ENCODE assay signal across 12 mouse cellular contexts in the genomic region with DNA sequence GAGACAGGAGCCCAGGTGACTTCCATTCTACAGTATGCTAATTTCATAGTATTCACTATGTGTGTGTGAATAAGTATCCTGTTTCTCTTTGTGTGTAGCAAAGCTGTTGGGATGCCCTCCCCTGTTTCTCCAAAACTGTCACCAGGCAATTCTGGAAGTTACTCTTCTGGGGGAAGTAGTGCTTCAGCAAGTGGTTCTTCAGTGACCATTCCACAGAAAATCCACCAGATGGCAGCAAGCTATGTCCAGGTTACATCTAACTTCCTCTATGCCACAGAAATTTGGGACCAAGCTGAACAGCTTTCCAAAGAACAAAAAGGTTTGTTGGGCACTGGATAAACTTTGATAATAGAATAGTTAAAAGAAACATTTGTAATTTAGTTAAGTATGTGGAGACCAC. TPM values are rescaled to one million over a fixed set of nuclear protein-coding genes. Genes with fewer than 3 reads are reported as not detected.
DNase-seq lines count a peak whose midpoint lies in the region; ATAC-seq and TF ChIP-seq lines count a peak whose summit lies in the region.
"Had no signal": no experiment of that assay in that cellular context is flagged by ENCODE, and none has a peak within 500 bp of the region (broad histone marks: within the 10 kb centered on the region; RNA-seq: fewer than 3 reads in every experiment).

No protein-coding gene starts in this region.

- no peaks in the 10 kb centered on the region for H3K9me3 ChIP-seq in kidney, embryonic 14.5 days (ENCODE audit: control insufficient read depth, low read length)
- H3K9me3 ChIP-seq: liver, embryonic 15.5 days had no signal

- peak; percentile 42; the same call in 1 of the 2 replicates for TF ChIP-seq CTCF in kidney, adult 2 months (conservative IDR thresholded peaks at IDR 0.05; ENCODE audit: insufficient read depth, insufficient read length, low read depth, low read length)

- no peak overlapping the region for H3K27ac ChIP-seq in kidney, adult 2 months (ENCODE audit: insufficient read depth, low read depth, low read length)
- no peak overlapping the region for H3K27ac ChIP-seq in kidney, embryonic 14.5 days (ENCODE audit: low read depth, low read length)
- H3K27ac ChIP-seq: liver, embryonic 15.5 days had no signal

- H3K27me3 ChIP-seq in kidney, adult 2 months (replicated peaks; ENCODE audit: control insufficient read depth, insufficient read depth, low read length): no peaks in the 10 kb centered on the region
- H3K27me3 ChIP-seq in kidney, embryonic 14.5 days (ENCODE audit: control insufficient read depth, insufficient read depth, low read length): no peaks in the 10 kb centered on the region
- H3K27me3 ChIP-seq: liver, embryonic 15.5 days had no signal

- no peak overlapping the region for H3K4me3 ChIP-seq in kidney, adult 2 months (ENCODE audit: insufficient read depth, low read depth, low read length)
- no peak overlapping the region for H3K4me3 ChIP-seq in kidney, embryonic 14.5 days (ENCODE audit: low read length)
- H3K4me3 ChIP-seq: liver, embryonic 15.5 days had no signal

- peaks cover 34% of the 10 kb centered on the region for H3K36me3 ChIP-seq in kidney, adult 2 months (ENCODE audit: control insufficient read depth, insufficient read depth, low read length)
- H3K36me3 ChIP-seq in kidney, embryonic 14.5 days (ENCODE audit: control insufficient read depth, insufficient read depth, low read length): peaks cover 91% of the 10 kb centered on the region

- ATAC-seq in kidney, embryonic 14.5 days (ENCODE audit: low FRiP score, low TSS enrichment): no peak

- H3K4me1 ChIP-seq in kidney, adult 2 months (ENCODE audit: control insufficient read depth, insufficient read depth, low read length): no peaks in the 10 kb centered on the region
- H3K4me1 ChIP-seq in kidney, embryonic 14.5 days (ENCODE audit: control insufficient read depth, insufficient read depth, low read length): no peaks in the 10 kb centered on the region
- H3K4me1 ChIP-seq: liver, embryonic 15.5 days had no signal

- no peak overlapping the region for H3K9ac ChIP-seq in kidney, embryonic 14.5 days (ENCODE audit: low read depth, low read length)
- H3K9ac ChIP-seq: liver, embryonic 15.5 days had no signal

- no peak overlapping the region for H3K4me2 ChIP-seq in kidney, embryonic 14.5 days (replicated peaks; ENCODE audit: low read depth, low read length)
- H3K4me2 ChIP-seq: liver, embryonic 15.5 days had no signal

- no peak for TF ChIP-seq POLR2A in kidney, adult 2 months (IDR thresholded peaks at IDR 0.05; ENCODE audit: low read depth, low read length)

- DNase-seq in kidney, adult 2 months: peak; percentile 20
- peak; percentile 54 for DNase-seq in ES-CJ7 (ENCODE audit: low read depth, low spot score)
- DNase-seq in adipocyte (ENCODE audit: low spot score): peak; percentile 58
- DNase-seq in lung, postnatal 25 days (ENCODE audit: low spot score): peak; percentile 25
- DNase-seq in gastrocnemius, postnatal 10 days: no peak
- DNase-seq in layer of hippocampus, adult 9-11 months: no peak
- DNase-seq in kidney, adult 11 months: no peak

RNA-seq across cellular contexts. Expression of a gene that starts 11.2 kb away (rescaled TPM):
- polyA plus RNA-seq in kidney, adult 2 months (2012; rRNA removed): not detected in 2 replicates
- polyA plus RNA-seq in kidney, embryonic 14.5 days (2014; fragmentation: Nextera tagmentation; extraction: Ambion mirVana): not detected in 2 replicates
- not detected for total RNA-seq in gastrocnemius, postnatal 10 days (2021)
- total RNA-seq: adrenal gland, postnatal 36 days had no signal
- polyA plus RNA-seq: forebrain, embryonic 11.5 days; intestine, embryonic 14.5 days had no signal

RNA-seq across cellular contexts. Expression of a gene that starts 18.9 kb away (rescaled TPM):
- polyA plus RNA-seq in kidney, adult 2 months (2012; rRNA removed): 1,048 and 1,200 TPM in 2 replicates
- polyA plus RNA-seq in kidney, embryonic 14.5 days (2014; fragmentation: Nextera tagmentation; extraction: Ambion mirVana): 574 and 755 TPM in 2 replicates
- total RNA-seq in gastrocnemius, postnatal 10 days (2021): 100 to 1,000 TPM; 882 to 991 TPM

RNA-seq across cellular contexts. Expression of a gene that starts 19.1 kb away (rescaled TPM):
- 0.29 and 0.42 TPM in 2 replicates for polyA plus RNA-seq in kidney, adult 2 months (2012; rRNA removed)
- polyA plus RNA-seq in kidney, embryonic 14.5 days (2014; fragmentation: Nextera tagmentation; extraction: Ambion mirVana): 0.70 and 1.2 TPM in 2 replicates
- under 1 TPM; 0.81 to 0.87 TPM for total RNA-seq in gastrocnemius, postnatal 10 days (2021)

RNA-seq across cellular contexts. Expression of a gene that starts 45.2 kb away (rescaled TPM):
- 0.05 and 0.10 TPM in 2 replicates for polyA plus RNA-seq in kidney, adult 2 months (2012; rRNA removed)
- polyA plus RNA-seq in kidney, embryonic 14.5 days (2014; fragmentation: Nextera tagmentation; extraction: Ambion mirVana): 0.16 TPM in 1 of 2 replicates, not detected in the other
- total RNA-seq in gastrocnemius, postnatal 10 days (2021): not detected
- polyA plus RNA-seq: forebrain, embryonic 11.5 days; intestine, embryonic 14.5 days had no signal

RNA-seq across cellular contexts. Expression of a gene that starts 45.3 kb away (rescaled TPM):
- polyA plus RNA-seq in kidney, adult 2 months (2012; rRNA removed): 0.88 and 1.2 TPM in 2 replicates
- 1.2 and 1.9 TPM in 2 replicates for polyA plus RNA-seq in kidney, embryonic 14.5 days (2014; fragmentation: Nextera tagmentation; extraction: Ambion mirVana)
- total RNA-seq in gastrocnemius, postnatal 10 days (2021): under 1 TPM; 0.45 to 0.54 TPM

Comparison
In these comparisons a context has a peak if more than half of its experiments do, and no peak if none do; other contexts are left out.
1. DNase-seq: peak in kidney, adult 2 months (single experiment), ES-CJ7 (single experiment), adipocyte (single experiment) and lung, postnatal 25 days (single experiment); none in gastrocnemius, postnatal 10 days (single experiment), layer of hippocampus, adult 9-11 months (single experiment) and kidney, adult 11 months (single experiment).